ENCODE assay signal across 8 mouse cellular contexts in the genomic region with DNA sequence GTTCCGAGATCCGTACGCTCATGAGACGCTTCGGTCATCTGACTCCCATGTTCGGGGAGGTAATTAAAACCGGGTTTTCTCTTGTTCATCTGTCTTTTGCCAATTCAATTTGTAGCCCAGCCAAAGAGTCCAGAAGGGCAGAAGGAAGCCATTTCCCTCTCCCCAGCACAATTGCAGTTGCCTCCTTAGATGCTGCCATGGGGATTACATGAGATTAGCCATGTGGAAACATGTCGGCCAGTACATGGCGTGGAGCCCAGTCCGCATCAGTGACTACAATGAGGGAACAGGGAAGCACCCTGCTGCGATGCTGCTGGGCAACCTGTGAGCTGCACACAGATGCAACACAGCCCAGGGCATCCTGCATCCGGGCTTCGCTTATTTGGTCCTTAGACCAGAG. TPM values are rescaled to one million over a fixed set of nuclear protein-coding genes. Genes with fewer than 3 reads are reported as not detected.
DNase-seq lines count a peak whose midpoint lies in the region; ATAC-seq lines count a peak whose summit lies in the region.

No protein-coding gene starts in this region.

- ATAC-seq in cerebellum, adult (ENCODE audit: insufficient number of reproducible peaks, low FRiP score, low TSS enrichment) = no peak; the same call in 1 of the 2 replicates

- peak; percentile 63 for DNase-seq in cerebellum, adult 11 months
- DNase-seq in layer of hippocampus, postnatal 10 days (ENCODE audit: low spot score in 2 of 2) = peak; percentile 47 to 56
- DNase-seq in layer of hippocampus, adult 9-11 months = no peak
- DNase-seq in cerebellum, postnatal 25 days = peak; percentile 79 to 87
- peak; percentile 3 for DNase-seq in ovary, adult 18-20 months (ENCODE audit: low spot score)
- DNase-seq in embryo, embryonic 10 days (ENCODE audit: low spot score) = no peak
- no peak for DNase-seq in gastrocnemius, postnatal 14 days

- intact Hi-C loops in gastrocnemius, postnatal 14 days (cut with DNase I; ENCODE audit: low total_unique reads) = no loop called here

RNA-seq across cellular contexts. Expression of gene D7Ertd443e, which starts 23.2 kb away (rescaled TPM):
- 1 to 10 TPM in 1 of 2 experiments, under 1 TPM in 1; 0.87 to 1.1 TPM for total RNA-seq in layer of hippocampus, postnatal 10 days (2021)
- not detected for total RNA-seq in gastrocnemius, postnatal 14 days (2021)

Comparison
In these comparisons a context has a peak if more than half of its experiments do, and no peak if none do; other contexts are left out.
1. DNase-seq: peak in cerebellum, adult 11 months (single experiment), layer of hippocampus, postnatal 10 days (2 of 2), cerebellum, postnatal 25 days (2 of 2) and ovary, adult 18-20 months (single experiment); none in layer of hippocampus, adult 9-11 months (single experiment), embryo, embryonic 10 days (single experiment) and gastrocnemius, postnatal 14 days (single experiment).